Comparison of ENCODE assay signal across 8 mouse cellular contexts in the genomic region with DNA sequence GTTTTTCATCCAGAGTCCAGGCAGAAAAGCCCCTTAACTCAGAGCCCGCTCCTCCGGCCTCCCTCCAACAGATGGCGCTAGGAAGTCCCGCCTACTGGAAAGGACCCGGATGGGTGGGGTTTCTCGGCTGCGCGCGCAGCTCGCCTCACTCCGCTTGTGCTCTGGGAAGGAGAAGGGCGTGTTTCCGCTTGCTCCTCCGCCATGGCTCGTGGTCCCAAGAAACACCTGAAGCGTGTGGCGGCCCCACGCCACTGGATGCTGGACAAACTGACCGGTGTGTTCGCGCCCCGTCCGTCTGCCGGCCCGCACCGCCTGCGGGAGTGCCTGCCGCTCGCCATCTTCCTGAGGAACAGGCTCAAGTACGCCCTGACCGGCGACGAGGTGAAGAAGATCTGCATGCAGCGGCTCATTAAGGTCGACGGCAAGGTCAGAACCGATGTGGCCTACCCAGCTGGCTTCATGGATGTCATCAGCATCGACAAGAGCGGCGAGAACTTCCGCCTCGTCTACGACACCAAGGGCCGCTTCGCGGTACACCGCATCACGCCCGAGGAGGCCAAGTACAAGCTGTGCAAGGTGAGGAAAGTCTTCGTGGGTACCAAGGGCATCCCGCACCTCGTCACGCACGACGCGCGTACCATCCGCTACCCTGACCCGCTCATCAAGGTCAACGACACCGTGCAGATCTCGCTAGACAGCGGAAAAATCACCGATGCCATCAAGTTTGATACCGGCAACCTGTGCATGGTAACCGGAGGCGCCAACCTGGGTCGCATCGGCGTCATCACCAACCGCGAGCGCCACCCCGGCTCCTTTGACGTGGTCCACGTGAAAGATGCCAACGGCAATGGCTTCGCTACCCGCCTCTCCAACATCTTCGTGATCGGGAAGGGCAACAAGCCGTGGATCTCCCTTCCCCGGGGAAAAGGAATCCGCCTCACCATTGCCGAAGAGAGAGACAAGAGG.
DNase-seq lines count a peak whose midpoint lies in the region; ATAC-seq lines count a peak whose summit lies in the region.

No protein-coding gene starts in this region.

- peak; percentile 78; the same call in 1 of the 2 replicates for ATAC-seq in limb, embryonic 13.5 days (ENCODE audit: low FRiP score, low read depth)
- peak; percentile 79 for ATAC-seq in midbrain, embryonic 13.5 days
- ATAC-seq in stomach, embryonic 16.5 days (ENCODE audit: insufficient read depth, low FRiP score): peak; percentile 66; the same call in 1 of the 2 replicates

- intact Hi-C loops in gastrocnemius, postnatal 14 days (cut with DNase I; ENCODE audit: low total_unique reads): no loop called here

- peak overlapping the region; percentile 67 for H3K4me2 ChIP-seq in limb, embryonic 13.5 days (replicated peaks)
- peak overlapping the region; percentile 56 for H3K4me2 ChIP-seq in midbrain, embryonic 13.5 days (replicated peaks)
- peak overlapping the region; percentile 57 for H3K4me2 ChIP-seq in stomach, embryonic 16.5 days (ENCODE audit: low read depth, low read length)

- peaks cover 15% of the 10 kb centered on the region; the same call in 1 of the 2 replicates for H3K9me3 ChIP-seq in limb, embryonic 13.5 days
- H3K9me3 ChIP-seq in midbrain, embryonic 13.5 days: no peaks in the 10 kb centered on the region; the same call in 1 of the 2 replicates
- H3K9me3 ChIP-seq in stomach, embryonic 16.5 days (replicated peaks; ENCODE audit: control insufficient read depth, low read length): peaks cover 13% of the 10 kb centered on the region; the same call in 1 of the 2 replicates

- peaks cover 9% of the 10 kb centered on the region; the same call in 1 of the 2 replicates for H3K4me1 ChIP-seq in limb, embryonic 13.5 days
- H3K4me1 ChIP-seq in midbrain, embryonic 13.5 days (replicated peaks): no peaks in the 10 kb centered on the region; the same call in 1 of the 2 replicates
- no peaks in the 10 kb centered on the region for H3K4me1 ChIP-seq in stomach, embryonic 16.5 days (ENCODE audit: control insufficient read depth, insufficient read depth, low read length)

- WGBS in limb, embryonic 13.5 days: 29% methylated on average over 85 of the region's 85 CpGs
- 34% methylated on average over 85 of the region's 85 CpGs for WGBS in midbrain, embryonic 13.5 days
- 33% methylated on average over 85 of the region's 85 CpGs for WGBS in stomach, embryonic 16.5 days

- H3K36me3 ChIP-seq in limb, embryonic 13.5 days: peaks cover 19% of the 10 kb centered on the region
- peaks cover 8% of the 10 kb centered on the region for H3K36me3 ChIP-seq in midbrain, embryonic 13.5 days
- peaks cover 10% of the 10 kb centered on the region; the same call in 1 of the 2 replicates for H3K36me3 ChIP-seq in stomach, embryonic 16.5 days (ENCODE audit: control insufficient read depth, insufficient read depth, low read length)

- no peak overlapping the region for H3K27ac ChIP-seq in limb, embryonic 13.5 days
- no peak overlapping the region for H3K27ac ChIP-seq in midbrain, embryonic 13.5 days
- H3K27ac ChIP-seq in stomach, embryonic 16.5 days (ENCODE audit: low read length): no peak overlapping the region

- H3K27me3 ChIP-seq in limb, embryonic 13.5 days: no peaks in the 10 kb centered on the region
- no peaks in the 10 kb centered on the region for H3K27me3 ChIP-seq in midbrain, embryonic 13.5 days
- no peaks in the 10 kb centered on the region for H3K27me3 ChIP-seq in stomach, embryonic 16.5 days (ENCODE audit: control insufficient read depth, insufficient read depth, low read length)

- peak; percentile 12 for DNase-seq in gastrocnemius, adult 18-20 months (ENCODE audit: low spot score)
- no peak for DNase-seq in gastrocnemius, postnatal 25 days
- DNase-seq in cerebellum, postnatal 25 days: peak; percentile 53 to 73
- peak; percentile 51 for DNase-seq in gastrocnemius, postnatal 14 days
- DNase-seq in induced T-regulatory cell, adult 2 months (ENCODE audit: low read depth): peak; percentile 4

- H3K9ac ChIP-seq in limb, embryonic 13.5 days: peak overlapping the region; percentile 73
- peak overlapping the region; percentile 50 for H3K9ac ChIP-seq in midbrain, embryonic 13.5 days (replicated peaks)
- peak overlapping the region; percentile 55 for H3K9ac ChIP-seq in stomach, embryonic 16.5 days (ENCODE audit: low read length)

- H3K4me3 ChIP-seq in limb, embryonic 13.5 days: peak overlapping the region; percentile 55
- peak overlapping the region; percentile 45 for H3K4me3 ChIP-seq in midbrain, embryonic 13.5 days (replicated peaks)
- peak overlapping the region; percentile 46 for H3K4me3 ChIP-seq in stomach, embryonic 16.5 days (replicated peaks; ENCODE audit: low read length)
